Mouse (Mus musculus): ENCODE results near the gene Gm906. TPM values are rescaled to one million over a fixed set of nuclear protein-coding genes. Genes with fewer than 3 reads are reported as not detected.

Gene Gm906
- polyA plus RNA-seq, 1 experiment from 2014 or later = not detected

Small RNA genes lying within 50 kb of the gene (microRNA-seq; reads per million reads assigned to microRNA genes)
- gene Gm24017 = not detected

Other genes with a start within 250 kb of the Gm906 start
- gene Fbxw17, start 167.6 kb upstream of the Gm906 start, polyA plus RNA-seq (2014; fragmentation: Nextera tagmentation; extraction: Ambion mirVana) = 30.7 and 33.5 TPM in 2 replicates
- gene Gm47429, start 193.6 kb upstream of the Gm906 start, polyA plus RNA-seq (2014; fragmentation: Nextera tagmentation; extraction: Ambion mirVana) = not detected in 2 replicates
- gene Nutm2, start 217.0 kb upstream of the Gm906 start, polyA plus RNA-seq (2014; fragmentation: Nextera tagmentation; extraction: Ambion mirVana) = not detected in 2 replicates

Data from midbrain, embryonic 11.5 days (tissue).